Mouse (Mus musculus): Measurements from ENCODE around the gene Gm3239. TPM values are rescaled to one million over a fixed set of nuclear protein-coding genes. Genes with fewer than 3 reads are reported as not detected.
"Not testable (repeated sequence)": the region's sequence is repeated elsewhere in the genome, so short reads cannot be mapped to it uniquely, and the experiment has no call there.

The Gm3239 gene
- under 1 TPM in 1 of 2 experiments, not detected in 1; 0.43 TPM for total RNA-seq (2021)
- long read RNA-seq, experiment 1 = 0 reads
- long read RNA-seq, experiment 2 = 0 reads

- not testable (repeated sequence) for DNase-seq (ENCODE audit: low spot score in 2 of 2)
Observed at GRCm38 (mm10) chr14:4663892-4664291, at the start of gene Gm3239. Gm3239 (plus strand) TSS chr14:4664192.

- DNase-seq (ENCODE audit: low spot score in 2 of 2) = not testable (repeated sequence)
Observed at GRCm38 (mm10) chr14:4632052-4632451, 31.9 kb upstream of the Gm3239 start, which contains the start of gene Gm8159. Gm8159 (plus strand) TSS chr14:4632352.

GRCm38 (mm10) chr14:4649309-4649708 is 14.7 kb upstream of the Gm3239 start:
- DNase-seq (ENCODE audit: low spot score in 2 of 2) = peak in 1 of 2 experiments; percentile 3

GRCm38 (mm10) chr14:4650324-4650723 is 13.7 kb upstream of the Gm3239 start:
- DNase-seq (ENCODE audit: low spot score in 2 of 2) = peak; percentile 3 to 6

- DNase-seq (ENCODE audit: low spot score in 2 of 2) = not testable (repeated sequence)
Observed at GRCm38 (mm10) chr14:4708938-4709337, 44.9 kb downstream of the Gm3239 start, which contains the start of gene Gm7876. Gm7876 (plus strand) TSS chr14:4709238.

Other genes with a start within 250 kb of the Gm3239 start
- 1 to 10 TPM in 1 of 2 experiments, under 1 TPM in 1; 0.74 to 1.4 TPM for gene Gm3164, start 248.7 kb upstream of the Gm3239 start, total RNA-seq (2021)
- gene Gm3173, start 233.2 kb upstream of the Gm3239 start, total RNA-seq (2021) = 1 to 10 TPM in 1 of 2 experiments, not detected in 1; 4.2 TPM
- not detected for gene Gm3182, start 182.4 kb upstream of the Gm3239 start, total RNA-seq (2021)
- gene Gm3047, start 108.8 kb upstream of the Gm3239 start, total RNA-seq (2021) = not detected
- gene Gm8159, start 31.8 kb upstream of the Gm3239 start, total RNA-seq (2021) = 1 to 10 TPM in 1 of 2 experiments, under 1 TPM in 1; 0.41 to 1.0 TPM
- under 1 TPM in 1 of 2 experiments, not detected in 1; 0.21 TPM for gene Gm7876, start 45.0 kb downstream of the Gm3239 start, total RNA-seq (2021)
- under 1 TPM; 0.32 to 0.36 TPM for gene Gm3252, start 62.6 kb downstream of the Gm3239 start, total RNA-seq (2021)
- gene Gm9602, start 112.1 kb downstream of the Gm3239 start, total RNA-seq (2021) = not detected
- gene Gm3269, start 173.9 kb downstream of the Gm3239 start, total RNA-seq (2021) = under 1 TPM in 1 of 2 experiments, not detected in 1; 0.18 TPM
- gene Gm3264, start 191.4 kb downstream of the Gm3239 start, total RNA-seq (2021) = 10 to 100 TPM; 10.5 to 17.0 TPM
- under 1 TPM in 1 of 2 experiments, not detected in 1; 0.29 TPM for gene Gm3278, start 228.2 kb downstream of the Gm3239 start, total RNA-seq (2021)